ENCODE assay signal across 8 mouse cellular contexts in genomic region chr7:6172674-6173244, GRCm38 (mm10). TPM values are rescaled to one million over a fixed set of nuclear protein-coding genes. Genes with fewer than 3 reads are reported as not detected.
DNase-seq lines count a peak whose midpoint lies in the region; ATAC-seq and TF ChIP-seq lines count a peak whose summit lies in the region.

No protein-coding gene starts in this region.

- peak overlapping the region; percentile 76 for H3K4me2 ChIP-seq in hindbrain, embryonic 15.5 days
- H3K4me2 ChIP-seq in midbrain, postnatal 0 days (ENCODE audit: low read depth, low read length, poor library complexity, severe bottlenecking): peak overlapping the region; percentile 74

- under 1% methylated on average over 28 of the region's 28 CpGs for whole genome bisulfite sequencing in heart, embryonic 10.5 days
- 1% methylated on average over 28 of the region's 28 CpGs for WGBS in hindbrain, embryonic 15.5 days
- WGBS in midbrain, postnatal 0 days: under 1% methylated on average over 25 of the region's 28 CpGs

- TF ChIP-seq CTCF in midbrain, postnatal 0 days (IDR thresholded peaks at IDR 0.05): no peak

- peak overlapping the region; percentile 73 for H3K9ac ChIP-seq in hindbrain, embryonic 15.5 days
- peak overlapping the region; percentile 72 for H3K9ac ChIP-seq in midbrain, postnatal 0 days (replicated peaks; ENCODE audit: low read length, poor library complexity, severe bottlenecking)

- peak overlapping the region; percentile 91 for H3K27ac ChIP-seq in heart, embryonic 10.5 days
- H3K27ac ChIP-seq in hindbrain, embryonic 15.5 days (replicated peaks): peak overlapping the region; percentile 92
- peak overlapping the region; percentile 76 for H3K27ac ChIP-seq in midbrain, postnatal 0 days (ENCODE audit: low read depth, low read length)

- 0 out of 2 replicates have a peak, but pooled peaks cover 5% of the 10 kb centered on the region for H3K36me3 ChIP-seq in heart, embryonic 10.5 days
- peaks cover 4% of the 10 kb centered on the region; the same call in 1 of the 2 replicates for H3K36me3 ChIP-seq in hindbrain, embryonic 15.5 days
- H3K36me3 ChIP-seq in midbrain, postnatal 0 days (ENCODE audit: insufficient read depth, low read length): no peaks in the 10 kb centered on the region

- intact Hi-C loops in heart, postnatal 25 days (cut with DNase I): no loop called here

- H3K4me1 ChIP-seq in heart, embryonic 10.5 days: peaks cover 13% of the 10 kb centered on the region; the same call in 1 of the 2 replicates
- H3K4me1 ChIP-seq in hindbrain, embryonic 15.5 days (replicated peaks): peaks cover 16% of the 10 kb centered on the region
- H3K4me1 ChIP-seq in midbrain, postnatal 0 days (ENCODE audit: insufficient read depth, low read length): no peaks in the 10 kb centered on the region

- H3K4me3 ChIP-seq in heart, embryonic 10.5 days: peak overlapping the region; percentile 78
- peak overlapping the region; percentile 83 for H3K4me3 ChIP-seq in hindbrain, embryonic 15.5 days
- H3K4me3 ChIP-seq in midbrain, postnatal 0 days (ENCODE audit: low read depth, low read length): peak overlapping the region; percentile 63

- H3K9me3 ChIP-seq in heart, embryonic 10.5 days: no peaks in the 10 kb centered on the region
- no peaks in the 10 kb centered on the region for H3K9me3 ChIP-seq in hindbrain, embryonic 15.5 days
- no peaks in the 10 kb centered on the region for H3K9me3 ChIP-seq in midbrain, postnatal 0 days (ENCODE audit: low read length)

- ATAC-seq in hindbrain, embryonic 15.5 days (ENCODE audit: low FRiP score, low read depth): peak; percentile 36
- ATAC-seq in midbrain, postnatal 0 days (ENCODE audit: low FRiP score): peak; percentile 25

- no peaks in the 10 kb centered on the region for H3K27me3 ChIP-seq in heart, embryonic 10.5 days (ENCODE audit: insufficient read depth, poor library complexity, severe bottlenecking)
- H3K27me3 ChIP-seq in hindbrain, embryonic 15.5 days: no peaks in the 10 kb centered on the region
- H3K27me3 ChIP-seq in midbrain, postnatal 0 days (ENCODE audit: insufficient read depth, low read length): no peaks in the 10 kb centered on the region

- DNase-seq in heart, embryonic 10.5 days (ENCODE audit: low spot score): no peak
- DNase-seq in heart, postnatal 25 days (ENCODE audit: low spot score): no peak
- DNase-seq in urinary bladder, postnatal 10 days (ENCODE audit: low spot score): peak; percentile 16
- no peak for DNase-seq in urinary bladder, postnatal 25 days (ENCODE audit: low spot score)
- no peak for DNase-seq in midbrain, postnatal 0 days (ENCODE audit: low spot score)
- no peak for DNase-seq in gastrocnemius, postnatal 4 days (ENCODE audit: low spot score in 2 of 2)
- DNase-seq in thymus, postnatal 14 days: no peak

RNA-seq across cellular contexts. Expression of gene Zfp444, which starts 0.7 kb away (rescaled TPM):
- polyA plus RNA-seq in heart, embryonic 10.5 days (2016; fragmentation: Nextera tagmentation; extraction: Ambion mirVana): 38.6 and 51.4 TPM in 2 replicates
- total RNA-seq in heart, postnatal 25 days (2021): 10 to 100 TPM; 10.2 to 16.8 TPM
- 87.8 and 90.1 TPM in 2 replicates for polyA plus RNA-seq in hindbrain, embryonic 15.5 days (2015; fragmentation: Nextera tagmentation; extraction: Ambion mirVana)
- total RNA-seq in midbrain, postnatal 0 days (2014; rRNA removed): 86.4 and 92.4 TPM in 2 replicates
- polyA plus RNA-seq in midbrain, postnatal 0 days (2015; fragmentation: Nextera tagmentation; extraction: Ambion mirVana): 78.6 and 85.2 TPM in 2 replicates
- total RNA-seq in gastrocnemius, postnatal 4 days (2021): 10 to 100 TPM; 11.8 to 12.5 TPM

RNA-seq across cellular contexts. Expression of gene Zfp787, which starts 17.0 kb away (rescaled TPM):
- polyA plus RNA-seq in heart, embryonic 10.5 days (2016; fragmentation: Nextera tagmentation; extraction: Ambion mirVana): 22.3 and 31.1 TPM in 2 replicates
- 10 to 100 TPM; 29.8 to 33.1 TPM for total RNA-seq in heart, postnatal 25 days (2021)
- polyA plus RNA-seq in hindbrain, embryonic 15.5 days (2015; fragmentation: Nextera tagmentation; extraction: Ambion mirVana): 24.8 and 27.4 TPM in 2 replicates
- total RNA-seq in midbrain, postnatal 0 days (2014; rRNA removed): 65.8 and 66.7 TPM in 2 replicates
- polyA plus RNA-seq in midbrain, postnatal 0 days (2015; fragmentation: Nextera tagmentation; extraction: Ambion mirVana): 53.8 and 61.5 TPM in 2 replicates
- total RNA-seq in gastrocnemius, postnatal 4 days (2021): 10 to 100 TPM; 38.9 to 52.0 TPM

RNA-seq across cellular contexts. Expression of gene Galp, which starts 24.1 kb away (rescaled TPM):
- not detected in 2 replicates for polyA plus RNA-seq in heart, embryonic 10.5 days (2016; fragmentation: Nextera tagmentation; extraction: Ambion mirVana)
- not detected for total RNA-seq in heart, postnatal 25 days (2021)
- not detected in 2 replicates for polyA plus RNA-seq in hindbrain, embryonic 15.5 days (2015; fragmentation: Nextera tagmentation; extraction: Ambion mirVana)
- not detected in 2 replicates for total RNA-seq in midbrain, postnatal 0 days (2014; rRNA removed)
- polyA plus RNA-seq in midbrain, postnatal 0 days (2015; fragmentation: Nextera tagmentation; extraction: Ambion mirVana): not detected in 2 replicates
- not detected for total RNA-seq in gastrocnemius, postnatal 4 days (2021)

RNA-seq across cellular contexts. Expression of gene Zscan5b, which starts 49.3 kb away (rescaled TPM):
- not detected in 2 replicates for polyA plus RNA-seq in heart, embryonic 10.5 days (2016; fragmentation: Nextera tagmentation; extraction: Ambion mirVana)
- not detected for total RNA-seq in heart, postnatal 25 days (2021)
- not detected in 2 replicates for polyA plus RNA-seq in hindbrain, embryonic 15.5 days (2015; fragmentation: Nextera tagmentation; extraction: Ambion mirVana)
- not detected in 2 replicates for total RNA-seq in midbrain, postnatal 0 days (2014; rRNA removed)
- not detected in 2 replicates for polyA plus RNA-seq in midbrain, postnatal 0 days (2015; fragmentation: Nextera tagmentation; extraction: Ambion mirVana)
- not detected for total RNA-seq in gastrocnemius, postnatal 4 days (2021)
